In the genomic region with DNA sequence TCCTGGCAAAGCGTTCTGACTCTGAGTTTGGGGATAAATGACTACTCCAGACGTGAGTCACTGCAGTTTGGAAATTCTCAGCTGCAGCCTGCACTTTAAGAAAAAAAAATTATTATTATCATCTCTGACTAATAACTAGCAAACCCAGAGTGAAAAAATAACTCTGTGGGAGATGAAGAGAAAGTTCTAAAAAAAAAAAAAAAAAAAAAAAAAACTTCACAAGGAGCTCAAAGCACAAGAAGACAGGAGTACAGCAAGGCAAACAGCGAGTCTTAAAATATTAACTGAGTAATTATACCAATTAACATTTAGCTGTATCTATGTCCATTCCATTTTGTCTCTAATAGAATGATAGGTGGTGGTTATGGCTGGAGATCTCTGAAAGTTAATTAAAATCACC, we compare ENCODE assay signal across 26 mouse cellular contexts.
"Had no signal": no experiment of that assay in that cellular context is flagged by ENCODE, and none has a peak within 500 bp of the region (broad histone marks: within the 10 kb centered on the region; RNA-seq: fewer than 3 reads in every experiment).

No protein-coding gene starts in this region.

- DNase-seq: gastrocnemius, postnatal 14 days; gastrocnemius, postnatal 36 days; heart, adult 2 months; heart, postnatal 14 days; heart, postnatal 4 days; kidney, adult 18-20 months; kidney, adult 8-10 months; kidney, postnatal 10 days; kidney, postnatal 25 days; kidney, postnatal 4 days; liver; liver, embryonic 13.5 days had no signal

- H3K4me1 ChIP-seq: heart, embryonic 13.5 days; heart, embryonic 15.5 days; hindbrain, embryonic 12.5 days; intestine, embryonic 15.5 days; limb, embryonic 10.5 days; limb, embryonic 12.5 days; liver, embryonic 13.5 days; liver, embryonic 15.5 days had no signal

- H3K4me3 ChIP-seq: heart, adult 2 months; heart, embryonic 13.5 days; heart, embryonic 15.5 days; hindbrain, embryonic 10.5 days; hindbrain, embryonic 12.5 days; intestine, embryonic 15.5 days; layer of hippocampus, adult 2 months; left cerebral cortex, adult 2 months; limb, embryonic 10.5 days; limb, embryonic 12.5 days; liver, embryonic 13.5 days; liver, embryonic 15.5 days had no signal

- H3K27ac ChIP-seq: heart, adult 2 months; heart, embryonic 13.5 days; heart, embryonic 15.5 days; hindbrain, embryonic 10.5 days; hindbrain, embryonic 12.5 days; hindbrain, embryonic 14.5 days; intestine, embryonic 15.5 days; layer of hippocampus, adult 2 months; left cerebral cortex, adult 2 months; limb, embryonic 10.5 days; limb, embryonic 12.5 days; liver, embryonic 13.5 days; liver, embryonic 15.5 days had no signal

- ATAC-seq: hindbrain, embryonic 16.5 days; inflammation-experienced regulatory T-cells, adult 6 months; intestine, embryonic 15.5 days; intestine, postnatal 0 days had no signal
